Mouse (Mus musculus) liver, embryonic 13.5 days (tissue): ENCODE data around the gene Lamtor4. TPM values are rescaled to one million over a fixed set of nuclear protein-coding genes. Genes with fewer than 3 reads are reported as not detected.

Source experiments
- polyA plus RNA-seq: library from polyadenylated mRNA; unstranded; fragments of >200 nt; fragmentation: Nextera tagmentation; extraction: Ambion mirVana; gene quantifications from 2 replicates; pipeline ENCODE4 v1.2.1, GENCODE M21; 2015

Lamtor4 gene
- polyA plus RNA-seq, 1 experiment from 2014 or later = 33.7 TPM

Other genes with a start within 250 kb of the Lamtor4 start
- not detected in 2 replicates for gene Smok3a, start 234.2 kb upstream of the Lamtor4 start, polyA plus RNA-seq
- not detected in 2 replicates for gene Smok3b, start 234.1 kb upstream of the Lamtor4 start, polyA plus RNA-seq
- gene Smok3c, start 202.3 kb upstream of the Lamtor4 start, polyA plus RNA-seq = not detected in 2 replicates
- 3.8 and 5.2 TPM in 2 replicates for gene Zkscan1, start 170.4 kb upstream of the Lamtor4 start, polyA plus RNA-seq
- 15.4 and 16.0 TPM in 2 replicates for gene Zscan21, start 138.6 kb upstream of the Lamtor4 start, polyA plus RNA-seq
- gene Zfp113, start 99.7 kb upstream of the Lamtor4 start, polyA plus RNA-seq = 4.6 and 5.2 TPM in 2 replicates
- gene Cops6, start 94.4 kb upstream of the Lamtor4 start, polyA plus RNA-seq = 180 TPM in 2 replicates
- gene Ap4m1, start 83.5 kb upstream of the Lamtor4 start, polyA plus RNA-seq = 5.9 and 7.4 TPM in 2 replicates
- gene Mcm7, start 83.1 kb upstream of the Lamtor4 start, polyA plus RNA-seq = 224 and 255 TPM in 2 replicates
- gene Taf6, start 68.0 kb upstream of the Lamtor4 start, polyA plus RNA-seq = 39.1 and 50.9 TPM in 2 replicates
- gene Cnpy4, start 68.0 kb upstream of the Lamtor4 start, polyA plus RNA-seq = 17.6 and 18.4 TPM in 2 replicates
- 3.7 and 4.1 TPM in 2 replicates for gene Mblac1, start 61.2 kb upstream of the Lamtor4 start, polyA plus RNA-seq
- 0.07 and 0.08 TPM in 2 replicates for gene Nxpe5, start 29.6 kb upstream of the Lamtor4 start, polyA plus RNA-seq
- 2.8 and 3.6 TPM in 2 replicates for gene BC037034, start 8.6 kb downstream of the Lamtor4 start, polyA plus RNA-seq
- gene Gal3st4, start 17.4 kb downstream of the Lamtor4 start, polyA plus RNA-seq = 0.14 and 0.23 TPM in 2 replicates
- not detected in 2 replicates for gene Gm43720, start 24.5 kb downstream of the Lamtor4 start, polyA plus RNA-seq
- 0.92 and 1.3 TPM in 2 replicates for gene Gpc2, start 24.5 kb downstream of the Lamtor4 start, polyA plus RNA-seq
- 1.5 and 1.6 TPM in 2 replicates for gene Stag3, start 24.8 kb downstream of the Lamtor4 start, polyA plus RNA-seq
- 0.36 and 0.53 TPM in 2 replicates for gene Pvrig, start 86.5 kb downstream of the Lamtor4 start, polyA plus RNA-seq
- 5.6 and 6.4 TPM in 2 replicates for gene Zfp157, start 186.0 kb downstream of the Lamtor4 start, polyA plus RNA-seq